8 mouse cellular contexts compared by ENCODE assay signal in genomic region chr6:31370550-31371061, GRCm38 (mm10). TPM values are rescaled to one million over a fixed set of nuclear protein-coding genes. Genes with fewer than 3 reads are reported as not detected.
DNase-seq lines count a peak whose midpoint lies in the region; ATAC-seq and TF ChIP-seq lines count a peak whose summit lies in the region.

No protein-coding gene starts in this region.

- no peaks in the 10 kb centered on the region for H3K27me3 ChIP-seq in intestine, postnatal 0 days (replicated peaks; ENCODE audit: control insufficient read depth, insufficient read depth, low read length)
- no peaks in the 10 kb centered on the region for H3K27me3 ChIP-seq in intestine, embryonic 15.5 days (replicated peaks)
- H3K27me3 ChIP-seq in limb, embryonic 10.5 days (ENCODE audit: low read depth, poor library complexity, severe bottlenecking) = no peaks in the 10 kb centered on the region

- no peaks in the 10 kb centered on the region for H3K4me1 ChIP-seq in intestine, postnatal 0 days (replicated peaks; ENCODE audit: control insufficient read depth, insufficient read depth, low read length)
- no peaks in the 10 kb centered on the region for H3K4me1 ChIP-seq in intestine, embryonic 15.5 days (replicated peaks)
- peaks cover 20% of the 10 kb centered on the region for H3K4me1 ChIP-seq in limb, embryonic 10.5 days

- H3K36me3 ChIP-seq in intestine, postnatal 0 days (ENCODE audit: control insufficient read depth, insufficient read depth) = no peaks in the 10 kb centered on the region
- H3K36me3 ChIP-seq in intestine, embryonic 15.5 days = no peaks in the 10 kb centered on the region
- no peaks in the 10 kb centered on the region for H3K36me3 ChIP-seq in limb, embryonic 10.5 days

- ATAC-seq in intestine, postnatal 0 days = no peak
- ATAC-seq in intestine, embryonic 15.5 days = no peak

- TF ChIP-seq CTCF in intestine, postnatal 0 days (IDR thresholded peaks at IDR 0.05; ENCODE audit: low read depth) = no peak

- no peaks in the 10 kb centered on the region for H3K9me3 ChIP-seq in intestine, postnatal 0 days (ENCODE audit: control insufficient read depth)
- no peaks in the 10 kb centered on the region for H3K9me3 ChIP-seq in intestine, embryonic 15.5 days
- no peaks in the 10 kb centered on the region for H3K9me3 ChIP-seq in limb, embryonic 10.5 days (replicated peaks)

- no peak overlapping the region for H3K4me2 ChIP-seq in intestine, postnatal 0 days (replicated peaks; ENCODE audit: low read depth)
- no peak overlapping the region for H3K4me2 ChIP-seq in intestine, embryonic 15.5 days (replicated peaks)

- no peak overlapping the region for H3K4me3 ChIP-seq in intestine, postnatal 0 days (ENCODE audit: low read depth, low read length)
- no peak overlapping the region for H3K4me3 ChIP-seq in intestine, embryonic 15.5 days (replicated peaks)
- no peak overlapping the region for H3K4me3 ChIP-seq in limb, embryonic 10.5 days

- H3K27ac ChIP-seq in intestine, postnatal 0 days (ENCODE audit: low read depth, low read length) = 0 out of 2 replicates have a peak overlapping the region, but pooled peaks have one; percentile 15
- no peak overlapping the region for H3K27ac ChIP-seq in intestine, embryonic 15.5 days
- 0 out of 2 replicates have a peak overlapping the region, but pooled peaks have one; percentile 36 for H3K27ac ChIP-seq in limb, embryonic 10.5 days

- H3K9ac ChIP-seq in intestine, postnatal 0 days (ENCODE audit: low read depth, low read length) = no peak overlapping the region
- no peak overlapping the region for H3K9ac ChIP-seq in intestine, embryonic 15.5 days

- 69% methylated on average over 14 of the region's 14 CpGs for WGBS in intestine, postnatal 0 days
- 66% methylated on average over 14 of the region's 14 CpGs for WGBS in intestine, embryonic 15.5 days
- 63% methylated on average over 14 of the region's 14 CpGs for WGBS in limb, embryonic 10.5 days

- peak; percentile 56 for DNase-seq in adrenal gland, postnatal 14 days
- DNase-seq in heart, adult 9 months (ENCODE audit: low spot score in 2 of 2) = peak; percentile 55 to 71
- DNase-seq in limb, embryonic 10.5 days (ENCODE audit: low spot score) = no peak
- no peak for DNase-seq in adipocyte (ENCODE audit: low spot score)
- DNase-seq in thymus, postnatal 25 days = no peak
- DNase-seq in urinary bladder, adult 2 months (ENCODE audit: low spot score) = no peak

RNA-seq across cellular contexts. Expression of gene Mkln1, which starts 27.9 kb away (rescaled TPM):
- 109 and 119 TPM in 2 replicates for polyA plus RNA-seq in intestine, postnatal 0 days (2015; fragmentation: Nextera tagmentation; extraction: Ambion mirVana)
- polyA plus RNA-seq in intestine, embryonic 15.5 days (2015; fragmentation: Nextera tagmentation; extraction: Ambion mirVana) = 157 and 178 TPM in 2 replicates
- total RNA-seq in adrenal gland, postnatal 14 days (2021) = 164 and 176 TPM in 2 replicates
- 196 and 210 TPM in 2 replicates for polyA plus RNA-seq in limb, embryonic 10.5 days (2016; fragmentation: Nextera tagmentation; extraction: Ambion mirVana)
- 84.9 and 100.0 TPM in 2 replicates for polyA plus RNA-seq in urinary bladder, adult 2 months (2012; rRNA removed)

Comparison
In these comparisons a context has a peak if more than half of its experiments do, and no peak if none do; other contexts are left out.
1. DNase-seq: peak in adrenal gland, postnatal 14 days (single experiment) and heart, adult 9 months (2 of 2); none in limb, embryonic 10.5 days (single experiment), adipocyte (single experiment), thymus, postnatal 25 days (single experiment) and urinary bladder, adult 2 months (single experiment).